Mouse (Mus musculus) midbrain, embryonic 13.5 days (tissue): ENCODE results near the gene Znfx1. TPM values are rescaled to one million over a fixed set of nuclear protein-coding genes. Genes with fewer than 3 reads are reported as not detected.

Experiments
- ATAC-seq: fragments of 200-750 bp; cut with Nextera tagmentation; 2 replicates; pipeline ENCODE4 v1.8.0; 2017; ENCODE audit warnings: mild to moderate bottlenecking, moderate TSS enrichment, moderate library complexity
- H3K27ac ChIP-seq: fragments of 300-500 bp; sonication (generic); 2 replicates; pipeline ENCODE4 v1.5.1; 2015; ENCODE audit warnings: inconsistent platforms, mild to moderate bottlenecking, moderate library complexity
- H3K27me3 ChIP-seq: fragments of 300-500 bp; sonication (generic); 2 replicates; pipeline ENCODE4 v1.6.1; 2015; ENCODE audit warnings: mild to moderate bottlenecking, inconsistent platforms
- H3K36me3 ChIP-seq: fragments of 300-500 bp; sonication (generic); 2 replicates; pipeline ENCODE4 v1.6.1; 2015; ENCODE audit warnings: mild to moderate bottlenecking, inconsistent platforms
- H3K4me1 ChIP-seq: fragments of 300-500 bp; sonication (generic); replicated peaks from 2 replicates; pipeline ENCODE4 v1.6.1; 2015; ENCODE audit warnings: inconsistent platforms
- H3K4me2 ChIP-seq: fragments of 300-500 bp; sonication (generic); replicated peaks from 2 replicates; pipeline ENCODE4 v1.6.1; 2015; ENCODE audit warnings: moderate library complexity, mild to moderate bottlenecking, inconsistent platforms
- H3K4me3 ChIP-seq: fragments of 300-500 bp; sonication (generic); replicated peaks from 2 replicates; pipeline ENCODE4 v1.5.1; 2015; ENCODE audit warnings: mild to moderate bottlenecking, inconsistent platforms
- H3K9ac ChIP-seq: fragments of 300-500 bp; sonication (generic); replicated peaks from 2 replicates; pipeline ENCODE4 v1.6.1; 2015; ENCODE audit warnings: mild to moderate bottlenecking, inconsistent platforms
- H3K9me3 ChIP-seq: fragments of 300-500 bp; sonication (generic); 2 replicates; pipeline ENCODE4 v1.6.1; 2016; ENCODE audit warnings: mild to moderate bottlenecking, inconsistent platforms
- WGBS: fragments of 180-500 bp; shearing (Covaris S2); methylation state at CpG from one replicate; pipeline ENCODE4 v1.1.7; 2015; 5-methylcytosine and 5-hydroxymethylcytosine counted together
- polyA plus RNA-seq: library from polyadenylated mRNA; unstranded; fragments of >200 nt; fragmentation: Nextera tagmentation; extraction: Ambion mirVana; gene quantifications from 2 replicates; pipeline ENCODE4 v1.2.1, GENCODE M21; 2015

Znfx1 gene
- polyA plus RNA-seq, 1 experiment from 2014 or later: 7.8 TPM

DNA sequence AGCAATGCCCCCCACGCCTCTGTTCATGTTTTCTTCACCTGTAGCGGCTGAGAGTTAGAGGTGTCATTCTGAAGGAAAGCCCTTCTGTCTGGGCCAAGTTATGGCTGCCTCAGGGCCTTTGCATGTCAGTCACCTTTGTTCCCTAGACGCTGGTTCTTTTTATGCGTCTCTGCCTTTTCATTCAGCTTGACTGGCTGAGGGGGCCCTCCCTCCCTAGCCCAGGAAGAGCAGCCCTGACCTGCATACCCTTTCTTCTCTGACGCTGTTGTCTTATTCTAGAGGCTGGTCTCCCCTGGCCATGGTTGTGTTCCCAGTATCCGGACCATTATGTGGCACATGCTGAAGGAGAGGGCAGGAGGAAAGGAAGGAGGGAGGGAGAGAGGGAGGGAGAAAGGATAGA lies 18.3 kb upstream of the Znfx1 start:
- no peaks in the 10 kb centered on the region for H3K36me3 ChIP-seq
- H3K9ac ChIP-seq: no peak overlapping the region
- WGBS: 58% methylated on average over 6 of the region's 6 CpGs
- H3K27me3 ChIP-seq: no peaks in the 10 kb centered on the region
- H3K4me3 ChIP-seq: no peak overlapping the region
- no peak overlapping the region for H3K4me2 ChIP-seq
- H3K27ac ChIP-seq: no peak overlapping the region
- no peak for ATAC-seq
- H3K4me1 ChIP-seq: peaks cover 30% of the 10 kb centered on the region
- H3K9me3 ChIP-seq: no peaks in the 10 kb centered on the region

DNA sequence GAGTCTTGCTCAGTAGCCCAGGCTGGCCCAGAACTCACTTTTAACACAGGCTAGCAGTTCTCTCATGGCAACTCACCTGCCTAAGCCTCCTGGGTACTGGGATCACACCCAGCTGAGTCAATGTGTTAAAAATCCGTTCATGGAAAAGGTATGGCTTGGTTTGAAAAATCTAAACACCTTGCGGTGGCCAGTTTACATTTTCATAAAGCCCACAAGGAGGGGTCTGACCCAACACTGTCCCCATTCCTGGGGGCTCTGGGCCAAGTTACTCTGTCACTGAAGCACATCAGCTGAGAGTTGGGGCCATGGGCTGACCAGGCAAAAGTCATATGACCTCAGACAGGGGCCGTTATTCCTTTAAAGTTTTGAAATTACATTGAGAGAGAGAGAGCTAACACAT lies 17.6 kb upstream of the Znfx1 start:
- Histone ChIP-seq H3K27ac (0 out of 2 replicates have a peak overlapping the region, but pooled peaks have one; percentile 35), H3K27me3 (no peaks in the 10 kb centered on the region), H3K4me3 (no peak overlapping the region), H3K4me1 (peaks cover 30% of the 10 kb centered on the region), H3K36me3 (no peaks in the 10 kb centered on the region), H3K4me2 (no peak overlapping the region), H3K9ac (no peak overlapping the region), H3K9me3 (no peaks in the 10 kb centered on the region)
- 78% methylated on average over 3 of the region's 3 CpGs for WGBS
- no peak for ATAC-seq

DNA sequence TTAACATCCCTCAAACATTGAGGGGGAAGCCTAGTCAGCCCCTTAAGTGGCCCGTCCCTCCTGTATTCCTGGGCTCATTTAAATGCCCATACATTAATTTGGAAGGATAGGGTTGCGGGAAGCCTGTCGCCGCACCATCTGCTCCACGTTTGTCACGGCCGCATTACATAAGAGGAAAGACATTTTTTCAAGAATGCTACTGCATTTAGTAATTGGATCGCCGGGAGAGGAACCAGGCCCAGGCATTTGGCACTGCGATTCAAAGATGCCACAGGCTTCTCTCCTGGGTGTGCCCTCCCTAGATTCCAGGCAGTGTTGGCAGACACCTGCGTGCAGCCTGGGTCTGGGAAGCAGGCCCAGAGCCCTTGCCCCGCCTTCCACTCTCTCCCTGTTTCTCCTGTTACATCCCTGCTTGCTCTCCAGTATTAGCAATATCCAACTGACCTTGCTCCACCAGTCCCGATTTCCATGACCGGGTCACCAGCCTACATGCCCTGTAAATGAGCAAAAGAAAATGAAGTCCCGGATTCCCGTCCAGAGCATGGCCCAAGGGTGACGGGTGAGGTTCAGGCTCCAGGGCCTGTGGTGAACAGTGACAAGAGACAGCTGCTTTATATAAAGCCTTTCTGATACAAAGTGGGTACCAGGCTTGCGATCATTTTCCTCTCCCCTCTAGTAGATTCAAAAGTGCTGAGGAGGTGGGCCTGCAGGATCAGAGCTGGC lies 16.9 kb upstream of the Znfx1 start:
- Histone ChIP-seq H3K27ac (peak overlapping the region; percentile 35), H3K9ac (peak overlapping the region; percentile 11; the same call in 1 of the 2 replicates), H3K36me3 (no peaks in the 10 kb centered on the region), H3K4me2 (no peak overlapping the region), H3K9me3 (no peaks in the 10 kb centered on the region), H3K4me3 (no peak overlapping the region), H3K27me3 (no peaks in the 10 kb centered on the region), H3K4me1 (peaks cover 30% of the 10 kb centered on the region)
- WGBS: 40% methylated on average over 18 of the region's 18 CpGs
- peak; percentile 66 for ATAC-seq

DNA sequence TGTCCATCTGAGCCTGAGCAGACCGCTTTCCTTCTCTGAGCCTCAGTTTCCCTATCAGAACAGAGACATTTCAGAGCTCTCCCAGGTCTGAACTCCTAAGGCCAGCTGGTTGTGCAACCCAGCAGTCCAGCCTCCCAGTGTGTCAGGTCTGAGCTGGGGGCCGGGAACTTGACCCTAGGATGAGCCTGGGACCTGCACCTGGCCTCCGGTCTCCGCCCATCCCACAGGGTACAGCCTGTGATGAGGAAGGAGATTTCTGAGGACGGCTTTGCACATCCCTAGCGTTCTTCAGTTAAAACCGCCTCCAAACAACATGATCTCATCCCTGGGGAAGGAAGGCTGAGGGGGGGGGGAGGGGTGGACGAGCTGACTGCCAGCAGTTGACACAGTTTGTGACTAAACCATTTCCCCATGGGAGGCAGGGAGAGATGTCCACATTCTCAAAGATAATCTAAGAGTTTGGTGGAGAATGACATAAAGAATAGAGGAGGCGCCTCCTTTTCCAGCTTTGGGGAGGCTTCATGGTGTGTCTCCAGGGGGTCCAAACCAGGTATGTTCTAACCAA lies 16.2 kb upstream of the Znfx1 start:
- Histone ChIP-seq H3K27ac (peak overlapping the region; percentile 35), H3K36me3 (no peaks in the 10 kb centered on the region), H3K27me3 (no peaks in the 10 kb centered on the region), H3K9me3 (no peaks in the 10 kb centered on the region), H3K4me3 (no peak overlapping the region), H3K4me1 (peaks cover 30% of the 10 kb centered on the region), H3K9ac (no peak overlapping the region), H3K4me2 (no peak overlapping the region)
- 47% methylated on average over 9 of the region's 9 CpGs for WGBS
- ATAC-seq: peak; percentile 15; the same call in 1 of the 2 replicates

DNA sequence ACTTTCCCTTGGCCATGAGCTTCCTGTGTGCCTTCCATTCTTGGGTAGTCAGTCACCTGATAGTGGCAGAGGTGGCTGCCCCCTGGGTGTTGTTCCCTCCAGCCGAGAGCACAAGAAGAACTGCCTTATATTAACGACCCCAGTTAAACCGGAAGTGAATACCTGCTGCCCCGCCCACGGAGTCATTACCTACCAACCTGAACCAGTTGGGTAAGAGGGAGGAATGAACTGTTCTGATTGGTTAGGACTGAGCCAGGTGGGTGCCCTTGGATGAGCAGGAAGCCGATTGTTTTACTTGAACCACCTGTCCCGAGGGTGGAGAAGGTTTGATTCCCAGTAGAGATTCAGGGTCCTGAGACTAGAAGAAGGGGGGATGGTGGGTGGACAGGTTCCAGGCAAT lies 15.7 kb upstream of the Znfx1 start:
- Histone ChIP-seq H3K9me3 (no peaks in the 10 kb centered on the region), H3K4me3 (no peak overlapping the region), H3K36me3 (no peaks in the 10 kb centered on the region), H3K27me3 (no peaks in the 10 kb centered on the region), H3K4me2 (no peak overlapping the region), H3K27ac (no peak overlapping the region), H3K9ac (no peak overlapping the region), H3K4me1 (peaks cover 30% of the 10 kb centered on the region)
- ATAC-seq: no peak
- WGBS: 48% methylated on average over 7 of the region's 7 CpGs

DNA sequence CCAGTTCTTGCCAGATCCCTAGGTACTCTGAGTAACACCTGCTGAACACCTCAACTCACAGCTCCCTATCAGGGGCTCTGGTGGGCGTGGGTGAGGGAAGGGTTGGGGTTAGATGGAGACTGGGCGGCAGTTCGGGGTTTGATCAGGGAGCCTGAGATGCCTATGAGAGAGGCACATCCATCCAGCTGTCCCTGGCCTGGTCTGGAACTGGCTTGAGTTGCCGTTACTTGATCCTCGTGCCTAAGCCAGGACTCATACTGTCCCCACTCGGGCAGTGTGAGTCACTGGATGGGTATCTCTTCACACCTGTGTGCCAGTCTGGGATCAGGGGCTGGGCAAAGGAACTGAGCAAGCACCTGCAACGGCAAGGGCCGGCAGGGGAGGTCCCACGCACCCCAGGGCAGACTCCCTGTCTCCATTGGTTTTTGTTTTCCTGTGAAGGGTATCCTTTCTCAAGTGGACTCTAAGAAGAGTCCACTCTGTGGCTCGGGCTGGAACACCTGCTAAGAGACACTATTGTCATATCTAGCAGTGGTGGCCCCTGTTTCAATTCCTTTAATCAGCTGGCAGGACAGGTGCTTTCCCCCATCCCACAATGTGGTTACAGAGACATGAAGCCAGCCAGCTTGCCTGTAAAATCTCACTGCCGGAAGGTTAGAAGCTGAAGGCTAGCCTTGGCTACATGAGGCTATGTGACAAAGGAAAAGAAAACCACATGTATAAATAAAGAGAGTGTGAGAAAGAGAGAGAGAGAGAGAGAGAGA lies 14.6 kb upstream of the Znfx1 start:
- Histone ChIP-seq H3K9me3 (no peaks in the 10 kb centered on the region), H3K4me3 (no peak overlapping the region), H3K36me3 (no peaks in the 10 kb centered on the region), H3K9ac (no peak overlapping the region), H3K4me2 (no peak overlapping the region), H3K27ac (no peak overlapping the region), H3K4me1 (peaks cover 30% of the 10 kb centered on the region), H3K27me3 (no peaks in the 10 kb centered on the region)
- ATAC-seq: no peak
- 87% methylated on average over 11 of the region's 11 CpGs for WGBS

DNA sequence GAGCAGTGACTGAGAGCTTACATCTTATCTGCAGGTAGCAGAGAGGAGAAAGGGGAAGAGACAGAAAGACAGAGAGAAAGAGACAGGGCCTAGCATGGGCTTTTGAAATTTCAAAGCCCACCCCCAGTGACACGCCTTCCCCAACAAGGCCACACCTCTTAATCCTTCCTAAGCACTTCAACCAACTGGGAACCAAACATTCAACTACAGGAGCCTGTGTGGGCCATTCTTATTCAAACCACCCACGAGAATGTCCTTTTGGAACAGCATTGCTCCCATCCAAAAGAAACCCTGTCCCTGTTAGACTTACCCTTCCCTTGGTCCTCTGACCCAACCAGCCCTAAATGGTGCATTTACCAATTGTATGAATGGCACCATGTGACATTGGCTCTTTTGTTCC lies 13.9 kb upstream of the Znfx1 start:
- Histone ChIP-seq H3K36me3 (no peaks in the 10 kb centered on the region), H3K4me3 (no peak overlapping the region), H3K4me2 (no peak overlapping the region), H3K27me3 (no peaks in the 10 kb centered on the region), H3K27ac (no peak overlapping the region), H3K9ac (no peak overlapping the region), H3K4me1 (peaks cover 27% of the 10 kb centered on the region), H3K9me3 (no peaks in the 10 kb centered on the region)
- 63% methylated on average over 2 of the region's 2 CpGs for WGBS
- no peak for ATAC-seq

DNA sequence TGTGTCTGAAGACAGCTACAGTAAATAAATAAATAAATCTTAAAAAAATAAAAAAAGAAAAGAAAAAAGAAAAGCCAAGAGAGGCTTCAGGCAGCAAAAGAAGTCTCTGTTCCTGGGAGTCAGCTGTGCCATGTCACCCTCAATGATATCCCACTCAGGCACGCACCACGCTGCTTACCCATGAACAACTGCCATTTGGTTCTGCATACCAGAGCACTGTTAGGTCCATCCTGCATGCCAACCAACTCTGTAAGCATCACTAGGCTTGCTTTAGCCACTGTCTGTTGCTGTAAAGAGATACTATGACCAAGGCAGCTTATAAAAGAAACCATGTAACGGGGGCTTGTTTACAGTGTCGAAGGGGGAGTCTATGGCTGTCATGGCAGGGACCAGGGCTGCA lies 13.5 kb upstream of the Znfx1 start:
- Histone ChIP-seq H3K27me3 (no peaks in the 10 kb centered on the region), H3K4me3 (no peak overlapping the region), H3K4me2 (no peak overlapping the region), H3K27ac (no peak overlapping the region), H3K9ac (no peak overlapping the region), H3K9me3 (no peaks in the 10 kb centered on the region), H3K4me1 (peaks cover 23% of the 10 kb centered on the region), H3K36me3 (no peaks in the 10 kb centered on the region)
- 96% methylated on average over 4 of the region's 4 CpGs for WGBS
- no peak for ATAC-seq

DNA sequence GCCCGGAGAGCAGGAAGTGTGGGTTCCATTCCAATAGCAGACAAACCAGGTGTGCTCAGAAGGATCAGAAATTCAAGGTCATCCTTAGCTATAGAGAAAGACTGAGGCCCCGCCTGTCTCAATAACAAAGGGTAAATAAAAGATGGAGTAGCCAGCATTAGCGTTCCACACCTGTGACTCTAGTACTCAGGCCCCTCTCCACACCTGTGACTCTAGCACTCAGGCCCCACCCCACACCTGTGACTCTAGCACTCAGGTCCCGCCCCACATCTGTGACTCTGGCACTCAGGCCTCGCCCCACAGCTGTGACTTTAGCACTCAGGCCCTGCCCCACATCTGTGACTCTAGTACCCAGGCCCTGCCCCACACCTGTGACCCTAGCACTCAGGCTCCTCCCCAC lies 11.8 kb upstream of the Znfx1 start:
- no peak for ATAC-seq
- no peaks in the 10 kb centered on the region for H3K9me3 ChIP-seq
- peaks cover 19% of the 10 kb centered on the region for H3K4me1 ChIP-seq
- H3K4me3 ChIP-seq: no peak overlapping the region
- WGBS: 92% methylated on average over 5 of the region's 5 CpGs
- H3K4me2 ChIP-seq: no peak overlapping the region
- H3K27me3 ChIP-seq: no peaks in the 10 kb centered on the region
- H3K27ac ChIP-seq: no peak overlapping the region
- no peaks in the 10 kb centered on the region for H3K36me3 ChIP-seq
- H3K9ac ChIP-seq: no peak overlapping the region

DNA sequence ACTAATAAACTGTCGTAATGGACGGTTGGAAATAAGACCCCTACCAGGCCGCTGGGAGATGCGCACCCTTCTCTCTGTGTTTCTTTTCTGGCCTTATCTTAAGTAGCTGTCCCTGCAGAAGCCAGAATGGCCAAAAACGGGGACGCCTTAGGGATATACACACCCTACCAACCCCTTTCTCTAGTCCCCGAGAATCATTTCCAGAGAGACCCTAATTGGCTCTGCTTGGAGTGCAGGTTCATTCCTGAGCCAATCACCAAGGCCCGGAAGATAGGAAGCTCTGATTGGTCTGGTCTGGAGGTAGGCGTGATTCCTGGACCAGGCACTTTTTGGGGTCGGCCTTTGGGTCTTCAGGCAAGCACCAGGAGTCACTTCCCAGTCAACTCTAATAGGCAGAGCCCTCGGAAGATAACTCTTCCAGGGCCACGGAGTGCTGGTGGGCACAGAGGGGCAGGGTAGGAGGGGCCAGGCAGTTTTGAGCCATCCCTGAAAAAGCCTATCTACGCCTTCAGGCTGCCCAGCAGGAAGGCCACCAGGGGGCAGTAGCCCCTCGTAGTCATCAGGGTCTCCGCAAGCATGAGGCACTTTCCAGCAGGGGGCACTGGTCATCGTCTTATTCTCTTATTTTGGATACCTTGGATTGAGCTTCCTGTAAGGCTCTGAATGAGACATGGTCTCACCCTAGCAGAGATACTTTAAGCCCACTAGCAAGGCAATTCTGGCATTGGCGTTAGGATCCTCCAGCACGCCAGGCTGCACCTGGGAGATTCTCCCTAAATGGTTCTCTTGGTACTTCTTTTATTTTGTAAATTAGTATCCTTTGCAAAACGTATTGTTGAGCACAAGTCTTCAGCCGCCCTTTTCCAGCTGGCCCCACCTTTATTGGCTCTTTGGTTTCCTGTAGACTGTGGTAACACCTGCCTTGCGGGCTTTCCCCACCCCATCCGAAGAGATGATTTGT lies 9.1 kb upstream of the Znfx1 start:
- Histone ChIP-seq H3K36me3 (no peaks in the 10 kb centered on the region), H3K4me1 (peaks cover 7% of the 10 kb centered on the region), H3K27ac (peak overlapping the region; percentile 86), H3K27me3 (no peaks in the 10 kb centered on the region), H3K4me3 (peak overlapping the region; percentile 44), H3K9me3 (no peaks in the 10 kb centered on the region), H3K4me2 (peak overlapping the region; percentile 60), H3K9ac (peak overlapping the region; percentile 54)
- ATAC-seq: peak; percentile 98
- 7% methylated on average over 22 of the region's 22 CpGs for WGBS

DNA sequence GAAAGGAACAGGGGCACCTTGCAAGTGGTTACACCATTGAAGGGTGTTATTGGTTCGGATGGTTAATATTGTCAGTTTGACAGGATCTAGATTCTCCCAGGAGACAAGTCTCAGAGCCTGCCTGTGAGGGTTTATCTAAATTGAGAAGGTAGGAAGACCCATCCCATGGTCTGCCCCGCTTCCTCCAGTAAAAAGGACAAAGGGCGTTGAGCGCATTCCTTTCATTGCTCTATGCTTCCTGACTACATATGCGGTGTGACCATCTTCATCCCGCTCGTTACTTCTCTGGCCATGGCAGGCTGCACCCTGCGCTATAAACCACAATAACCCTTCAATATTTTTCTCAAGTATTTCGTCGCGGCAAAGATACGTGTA lies 8.4 kb upstream of the Znfx1 start:
- H3K9me3 ChIP-seq: no peaks in the 10 kb centered on the region
- WGBS: 22% methylated on average over 12 of the region's 12 CpGs
- peak; percentile 8 for ATAC-seq

More for the DNA sequence above, 8.4 kb upstream of the Znfx1 start:
- Histone ChIP-seq H3K9ac (peak overlapping the region; percentile 54), H3K4me2 (peak overlapping the region; percentile 60), H3K36me3 (peaks cover 6% of the 10 kb centered on the region), H3K27me3 (no peaks in the 10 kb centered on the region), H3K4me1 (peaks cover 7% of the 10 kb centered on the region), H3K4me3 (peak overlapping the region; percentile 44), H3K27ac (peak overlapping the region; percentile 86)
